ENCODE assay signal across 8 mouse cellular contexts in the genomic region with DNA sequence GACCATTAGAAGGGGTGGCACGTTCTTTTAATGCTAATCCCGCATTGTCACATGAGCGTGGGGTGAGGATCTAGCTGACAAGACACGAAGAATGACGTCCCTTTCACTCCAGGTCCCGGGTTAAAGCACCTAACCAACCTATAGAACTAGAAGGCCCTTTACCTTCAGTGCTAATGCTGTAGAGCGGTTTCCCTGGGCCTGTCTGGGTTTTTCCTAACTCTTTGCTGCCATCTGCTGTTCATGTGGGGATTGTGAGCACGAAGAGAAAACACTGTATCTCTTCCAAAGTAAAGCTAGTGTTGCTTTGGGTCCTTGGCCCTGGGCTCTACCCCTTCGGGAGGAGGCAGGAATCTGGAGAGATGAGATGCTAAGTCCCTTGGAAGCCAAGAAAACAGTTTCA.
DNase-seq lines count a peak whose midpoint lies in the region; ATAC-seq and TF ChIP-seq lines count a peak whose summit lies in the region.

No protein-coding gene starts in this region.

- intact Hi-C loops in heart, postnatal 14 days (cut with DNase I): loop anchor here (5.0 to 10.0 kb wide), 2 partner anchors 126 to 434 kb away; a partner anchor contains a TSS
- intact Hi-C loops in left cerebral cortex, adult 2 months (cut with DNase I): loop anchor here (2.0 to 10.0 kb wide), 5 partner anchors 62 to 604 kb away; a partner anchor contains a TSS

- H3K27me3 ChIP-seq in kidney, embryonic 15.5 days: peaks cover 7% of the 10 kb centered on the region; the same call in 1 of the 2 replicates
- H3K27me3 ChIP-seq in MEL (ENCODE audit: control insufficient read depth in 1 of 2, insufficient read depth in 2 of 2, low read length in 2 of 2): no peaks in the 10 kb centered on the region

- ATAC-seq in kidney, embryonic 15.5 days (replicated peaks; ENCODE audit: low FRiP score): no peak
- ATAC-seq in monocyte, adult 5-6 weeks (replicated peaks; ENCODE audit: insufficient number of reproducible peaks, low FRiP score, low TSS enrichment, poor library complexity, severe bottlenecking): no peak

- peaks cover 10% of the 10 kb centered on the region for H3K4me1 ChIP-seq in kidney, embryonic 15.5 days
- H3K4me1 ChIP-seq in MEL (ENCODE audit: control insufficient read depth in 1 of 2, insufficient read depth in 2 of 2, low read length in 2 of 2): no peaks in the 10 kb centered on the region

- TF ChIP-seq RAD21 in MEL (IDR thresholded peaks at IDR 0.05; ENCODE audit: low read depth, low read length): peak; percentile 87

- peak; percentile 57 for DNase-seq in kidney, adult 18-20 months
- peak; percentile 71 for DNase-seq in MEL (ENCODE audit: low read depth, low spot score)
- DNase-seq in cerebellum, postnatal 14 days: peak; percentile 74 to 78
- DNase-seq in heart, postnatal 14 days: peak; percentile 41 to 66
- peak; percentile 34 to 56 for DNase-seq in left cerebral cortex, adult 2 months (ENCODE audit: extremely low spot score in 1 of 2, low spot score in 2 of 2)
- peak; percentile 66 for DNase-seq in naive thymus-derived CD4-positive, alpha-beta T cell, adult 2 months (ENCODE audit: low read depth)

- no peaks in the 10 kb centered on the region for H3K9me3 ChIP-seq in kidney, embryonic 15.5 days (replicated peaks)
- no peaks in the 10 kb centered on the region for H3K9me3 ChIP-seq in MEL (replicated peaks; ENCODE audit: insufficient read depth, low read length)

- 0 out of 2 replicates have a peak, but pooled peaks cover 2% of the 10 kb centered on the region for H3K36me3 ChIP-seq in kidney, embryonic 15.5 days
- H3K36me3 ChIP-seq in MEL (ENCODE audit: control insufficient read depth in 1 of 2, insufficient read depth in 2 of 2, low read length in 2 of 2): peaks cover 0 to 6% of the 10 kb centered on the region in 2 experiments; a peak in 3 of 4 replicates

- peak; percentile 50 to 86 (median 64) for TF ChIP-seq CTCF in MEL (IDR thresholded peaks at IDR 0.05 in 2 of 3, conservative IDR thresholded peaks at IDR 0.05 in 1 of 3; ENCODE audit: control insufficient read depth in 1 of 3, insufficient read depth in 1 of 3, low read depth in 2 of 3, low read length in 3 of 3, poor library complexity in 1 of 3, severe bottlenecking in 1 of 3)
- peak; percentile 71 for TF ChIP-seq CTCF in left cerebral cortex, adult 2 months (IDR thresholded peaks at IDR 0.05)

- 43% methylated on average over 9 of the region's 9 CpGs for WGBS in kidney, embryonic 15.5 days

- no peak for TF ChIP-seq EP300 in MEL (IDR thresholded peaks at IDR 0.05; ENCODE audit: low read depth in 1 of 2, low read length in 2 of 2)

- H3K27ac ChIP-seq in kidney, embryonic 15.5 days: no peak overlapping the region
- H3K27ac ChIP-seq in MEL (ENCODE audit: control insufficient read depth, low read depth, low read length): no peak overlapping the region
- no peak overlapping the region for H3K27ac ChIP-seq in left cerebral cortex, adult 2 months

- H3K4me3 ChIP-seq in kidney, embryonic 15.5 days (replicated peaks): no peak overlapping the region
- no peak overlapping the region for H3K4me3 ChIP-seq in MEL (ENCODE audit: control insufficient read depth in 1 of 2, insufficient read depth in 1 of 2, low read depth in 2 of 2, low read length in 2 of 2)
- H3K4me3 ChIP-seq in left cerebral cortex, adult 2 months: no peak overlapping the region

- no peak overlapping the region for H3K4me2 ChIP-seq in kidney, embryonic 15.5 days

- no peak for TF ChIP-seq POLR2A in MEL (IDR thresholded peaks at IDR 0.05; ENCODE audit: control insufficient read depth in 1 of 2, insufficient read depth in 1 of 2, low read depth in 1 of 2, low read length in 2 of 2, poor library complexity in 1 of 2)

- 0 out of 2 replicates have a peak, but pooled peaks cover 2% of the 10 kb centered on the region for H3K79me2 ChIP-seq in MEL (ENCODE audit: control insufficient read depth, insufficient read depth, low read length, poor library complexity)

- no peak overlapping the region for H3K9ac ChIP-seq in kidney, embryonic 15.5 days
- no peak overlapping the region for H3K9ac ChIP-seq in MEL (ENCODE audit: control insufficient read depth, low read depth, low read length, poor library complexity, severe bottlenecking)

TF ChIP-seq in MEL, 35 proteins besides CTCF, POLR2A, EP300 and RAD21:
- no peak for TF ChIP-seq RCOR1 (IDR thresholded peaks at IDR 0.05; ENCODE audit: low read depth, low read length)
- no peak for TF ChIP-seq USF1 (IDR thresholded peaks at IDR 0.05; ENCODE audit: low read depth, low read length)
- TF ChIP-seq GATA1 (IDR thresholded peaks at IDR 0.05; ENCODE audit: low read depth, low read length): no peak
- no peak for TF ChIP-seq MAX (IDR thresholded peaks at IDR 0.05; ENCODE audit: low read length)
- no peak for TF ChIP-seq MAFK (IDR thresholded peaks at IDR 0.05; ENCODE audit: borderline replicate concordance, low read depth, low read length)
- no peak for TF ChIP-seq TAL1 (IDR thresholded peaks at IDR 0.05; ENCODE audit: low read length)
- peak; percentile 92 for TF ChIP-seq ZC3H11A (IDR thresholded peaks at IDR 0.05; ENCODE audit: low read depth, low read length)
- no peak for TF ChIP-seq MEF2A (IDR thresholded peaks at IDR 0.05; ENCODE audit: extremely low read depth, insufficient replicate concordance, low read depth, low read length, poor library complexity, severe bottlenecking)
- TF ChIP-seq SMC3 (IDR thresholded peaks at IDR 0.05; ENCODE audit: low read depth, low read length): peak; percentile 87
- TF ChIP-seq CHD2 (IDR thresholded peaks at IDR 0.05; ENCODE audit: low read length): no peak
- TF ChIP-seq NRF1 (IDR thresholded peaks at IDR 0.05; ENCODE audit: insufficient read depth, low read depth, low read length, poor library complexity, severe bottlenecking): no peak
- no peak for TF ChIP-seq POLR2AphosphoS5 (IDR thresholded peaks at IDR 0.05; ENCODE audit: borderline replicate concordance, low read depth, low read length)
- TF ChIP-seq ZKSCAN1 (IDR thresholded peaks at IDR 0.05; ENCODE audit: low read depth, low read length): no peak
- TF ChIP-seq NELFE (IDR thresholded peaks at IDR 0.05; ENCODE audit: low read depth, low read length): no peak
- TF ChIP-seq MYB (IDR thresholded peaks at IDR 0.05; ENCODE audit: low read depth, low read length): no peak
- peak; percentile 40; the same call in 1 of the 2 replicates for TF ChIP-seq SIN3A (IDR thresholded peaks at IDR 0.05; ENCODE audit: low read length)
- no peak for TF ChIP-seq TCF12 (IDR thresholded peaks at IDR 0.05; ENCODE audit: low read depth, low read length)
- no peak for TF ChIP-seq CHD1 (IDR thresholded peaks at IDR 0.05; ENCODE audit: low read depth, low read length)
- no peak for TF ChIP-seq MAZ (IDR thresholded peaks at IDR 0.05; ENCODE audit: low read depth, low read length)
- no peak for TF ChIP-seq UBTF (IDR thresholded peaks at IDR 0.05; ENCODE audit: borderline replicate concordance, insufficient read depth, low read depth, low read length)
- TF ChIP-seq MYC (IDR thresholded peaks at IDR 0.05; ENCODE audit: low read depth, low read length): no peak
